Comparison of ENCODE assay signal across 12 mouse cellular contexts in the genomic region with DNA sequence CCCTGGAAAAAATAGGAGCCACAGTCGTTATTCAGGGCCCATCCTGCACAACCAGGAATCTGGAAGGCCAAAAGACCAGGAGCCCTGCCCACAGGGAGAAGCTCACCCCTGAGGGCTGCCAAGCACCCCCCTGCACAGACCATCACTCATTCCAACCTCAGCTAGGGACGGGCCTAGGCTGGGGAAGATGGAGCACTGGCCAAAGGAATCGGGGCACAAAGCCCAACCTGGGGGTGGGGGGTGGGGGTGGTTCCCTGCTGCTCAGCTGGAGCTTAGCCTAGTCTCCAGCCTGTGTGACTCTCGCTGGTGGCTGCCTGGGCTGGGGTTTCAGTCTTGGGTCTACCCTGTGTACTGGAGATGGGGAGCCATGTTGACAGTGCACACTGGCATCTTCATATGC. TPM values are rescaled to one million over a fixed set of nuclear protein-coding genes. Genes with fewer than 3 reads are reported as not detected.
DNase-seq lines count a peak whose midpoint lies in the region; ATAC-seq and TF ChIP-seq lines count a peak whose summit lies in the region.
"Had no signal": no experiment of that assay in that cellular context is flagged by ENCODE, and none has a peak within 500 bp of the region (broad histone marks: within the 10 kb centered on the region; RNA-seq: fewer than 3 reads in every experiment).

No protein-coding gene starts in this region.

- no peak for ATAC-seq in kidney, embryonic 15.5 days (replicated peaks; ENCODE audit: low FRiP score)
- ATAC-seq in cerebellum, adult (ENCODE audit: insufficient number of reproducible peaks, low FRiP score, low TSS enrichment) = no peak

- no peak overlapping the region; the same call in 1 of the 2 replicates for H3K9ac ChIP-seq in kidney, embryonic 15.5 days
- H3K9ac ChIP-seq: lung, embryonic 15.5 days had no signal

- no peak overlapping the region for H3K4me3 ChIP-seq in gastrocnemius, adult 2 months
- no peak overlapping the region for H3K4me3 ChIP-seq in kidney, embryonic 15.5 days (replicated peaks)
- H3K4me3 ChIP-seq in spleen, adult 2 months (ENCODE audit: extremely low read depth, insufficient read depth, insufficient read length) = no peak overlapping the region
- H3K4me3 ChIP-seq: lung, embryonic 15.5 days had no signal

- peaks cover 4% of the 10 kb centered on the region; the same call in 1 of the 2 replicates for H3K27me3 ChIP-seq in kidney, embryonic 15.5 days
- peaks cover 2% of the 10 kb centered on the region; the same call in 1 of the 2 replicates for H3K27me3 ChIP-seq in spleen, adult 2 months (ENCODE audit: control insufficient read depth, insufficient read depth, low read length)

- TF ChIP-seq CTCF in gastrocnemius, adult 2 months (IDR thresholded peaks at IDR 0.05) = no peak
- no peak for TF ChIP-seq CTCF in spleen, adult 2 months (IDR thresholded peaks at IDR 0.05; ENCODE audit: extremely low read depth, insufficient read depth, insufficient read length, insufficient replicate concordance)

- WGBS in kidney, embryonic 15.5 days = 40% methylated on average over 4 of the region's 4 CpGs
- WGBS in spleen, adult 2 months = 70% methylated on average over 4 of the region's 4 CpGs

- TF ChIP-seq POLR2A in spleen, adult 2 months (IDR thresholded peaks at IDR 0.05; ENCODE audit: low read depth, low read length) = no peak

- peaks cover 58% of the 10 kb centered on the region for H3K4me1 ChIP-seq in kidney, embryonic 15.5 days
- H3K4me1 ChIP-seq in spleen, adult 2 months (ENCODE audit: control insufficient read depth, insufficient read depth, insufficient read length) = no peaks in the 10 kb centered on the region; the same call in none of the 2 replicates

- peak overlapping the region; percentile 20; the same call in 1 of the 2 replicates for H3K4me2 ChIP-seq in kidney, embryonic 15.5 days
- H3K4me2 ChIP-seq: lung, embryonic 15.5 days had no signal

- peak overlapping the region; percentile 57 for H3K27ac ChIP-seq in gastrocnemius, adult 2 months
- peak overlapping the region; percentile 89 for H3K27ac ChIP-seq in kidney, embryonic 15.5 days
- peak overlapping the region; percentile 36; the same call in 1 of the 2 replicates for H3K27ac ChIP-seq in spleen, adult 2 months (ENCODE audit: insufficient read depth, low read length)
- H3K27ac ChIP-seq: lung, embryonic 15.5 days had no signal

- H3K9me3 ChIP-seq in kidney, embryonic 15.5 days (replicated peaks) = no peaks in the 10 kb centered on the region
- H3K9me3 ChIP-seq: lung, embryonic 15.5 days had no signal

- intact Hi-C loops in gastrocnemius, adult 2 months (cut with DNase I) = no loop called here

- no peak for DNase-seq in gastrocnemius, adult 2 months
- DNase-seq in gastrocnemius, postnatal 10 days = no peak
- DNase-seq in kidney, postnatal 25 days = no peak
- no peak for DNase-seq in spleen, adult 2 months (ENCODE audit: low read depth in 1 of 2, low spot score in 2 of 2)
- DNase-seq in spleen, postnatal 36 days (ENCODE audit: low spot score in 2 of 2) = no peak
- no peak for DNase-seq in frontal cortex, postnatal 36 days (ENCODE audit: low spot score in 2 of 2)
- DNase-seq: cerebellum, postnatal 36 days had no signal

- H3K36me3 ChIP-seq in kidney, embryonic 15.5 days = peaks cover 45% of the 10 kb centered on the region
- peaks cover 22% of the 10 kb centered on the region for H3K36me3 ChIP-seq in spleen, adult 2 months (ENCODE audit: control insufficient read depth, insufficient read depth, low read length)

RNA-seq across cellular contexts. Expression of gene Smim1, which starts 3.2 kb away (rescaled TPM):
- total RNA-seq in gastrocnemius, adult 2 months (2021) = 1 to 10 TPM; 2.0 to 2.3 TPM
- total RNA-seq in gastrocnemius, postnatal 10 days (2021) = 10 to 100 TPM; 10.2 to 11.1 TPM
- polyA plus RNA-seq in kidney, embryonic 15.5 days (2015; fragmentation: Nextera tagmentation; extraction: Ambion mirVana) = 51.8 and 61.1 TPM in 2 replicates
- 30.5 and 36.3 TPM in 2 replicates for polyA plus RNA-seq in spleen, adult 2 months (2012; rRNA removed)

RNA-seq across cellular contexts. Expression of gene Lrrc47, which starts 11.3 kb away (rescaled TPM):
- total RNA-seq in gastrocnemius, adult 2 months (2021) = 10 to 100 TPM; 24.4 to 29.0 TPM
- 10 to 100 TPM; 28.7 to 34.6 TPM for total RNA-seq in gastrocnemius, postnatal 10 days (2021)
- polyA plus RNA-seq in kidney, embryonic 15.5 days (2015; fragmentation: Nextera tagmentation; extraction: Ambion mirVana) = 21.9 and 23.0 TPM in 2 replicates
- polyA plus RNA-seq in spleen, adult 2 months (2012; rRNA removed) = 47.2 and 71.0 TPM in 2 replicates

RNA-seq across cellular contexts. Expression of gene Ccdc27, which starts 19.6 kb away (rescaled TPM):
- total RNA-seq in gastrocnemius, adult 2 months (2021) = not detected
- total RNA-seq in gastrocnemius, postnatal 10 days (2021) = not detected
- polyA plus RNA-seq in kidney, embryonic 15.5 days (2015; fragmentation: Nextera tagmentation; extraction: Ambion mirVana) = 0.08 and 0.17 TPM in 2 replicates
- not detected in 2 replicates for polyA plus RNA-seq in spleen, adult 2 months (2012; rRNA removed)
- polyA plus RNA-seq: C2C12; heart, embryonic 14.5 days; lung, embryonic 15.5 days had no signal

RNA-seq across cellular contexts. Expression of gene Cep104, which starts 47.9 kb away (rescaled TPM):
- total RNA-seq in gastrocnemius, adult 2 months (2021) = 10 to 100 TPM; 28.3 to 30.0 TPM
- 10 to 100 TPM; 12.8 to 13.0 TPM for total RNA-seq in gastrocnemius, postnatal 10 days (2021)
- polyA plus RNA-seq in kidney, embryonic 15.5 days (2015; fragmentation: Nextera tagmentation; extraction: Ambion mirVana) = 15.8 and 16.7 TPM in 2 replicates
- 8.6 and 9.6 TPM in 2 replicates for polyA plus RNA-seq in spleen, adult 2 months (2012; rRNA removed)

RNA-seq across cellular contexts. Expression of gene Dffb, which starts 47.9 kb away (rescaled TPM):
- total RNA-seq in gastrocnemius, adult 2 months (2021) = 1 to 10 TPM; 1.0 to 2.6 TPM
- total RNA-seq in gastrocnemius, postnatal 10 days (2021) = 1 to 10 TPM; 3.1 to 5.4 TPM
- polyA plus RNA-seq in kidney, embryonic 15.5 days (2015; fragmentation: Nextera tagmentation; extraction: Ambion mirVana) = 12.6 and 13.8 TPM in 2 replicates
- 23.1 and 33.5 TPM in 2 replicates for polyA plus RNA-seq in spleen, adult 2 months (2012; rRNA removed)

Comparison
In these comparisons a context has a peak if more than half of its experiments do, and no peak if none do; other contexts are left out.
1. H3K27ac ChIP-seq: peak in every context shown above with its lines; median percentile 89 in kidney, embryonic 15.5 days; 57 in gastrocnemius, adult 2 months; 36 in spleen, adult 2 months.